Mouse (Mus musculus): ENCODE results near the gene Nsmce1. TPM values are rescaled to one million over a fixed set of nuclear protein-coding genes. Genes with fewer than 3 reads are reported as not detected.
A peak's percentile ranks its signal among the peaks of the same experiment; 100 is the strongest.

Nsmce1 gene
- polyA plus RNA-seq, 1 experiment from 2014 or later = 115 TPM

DNA sequence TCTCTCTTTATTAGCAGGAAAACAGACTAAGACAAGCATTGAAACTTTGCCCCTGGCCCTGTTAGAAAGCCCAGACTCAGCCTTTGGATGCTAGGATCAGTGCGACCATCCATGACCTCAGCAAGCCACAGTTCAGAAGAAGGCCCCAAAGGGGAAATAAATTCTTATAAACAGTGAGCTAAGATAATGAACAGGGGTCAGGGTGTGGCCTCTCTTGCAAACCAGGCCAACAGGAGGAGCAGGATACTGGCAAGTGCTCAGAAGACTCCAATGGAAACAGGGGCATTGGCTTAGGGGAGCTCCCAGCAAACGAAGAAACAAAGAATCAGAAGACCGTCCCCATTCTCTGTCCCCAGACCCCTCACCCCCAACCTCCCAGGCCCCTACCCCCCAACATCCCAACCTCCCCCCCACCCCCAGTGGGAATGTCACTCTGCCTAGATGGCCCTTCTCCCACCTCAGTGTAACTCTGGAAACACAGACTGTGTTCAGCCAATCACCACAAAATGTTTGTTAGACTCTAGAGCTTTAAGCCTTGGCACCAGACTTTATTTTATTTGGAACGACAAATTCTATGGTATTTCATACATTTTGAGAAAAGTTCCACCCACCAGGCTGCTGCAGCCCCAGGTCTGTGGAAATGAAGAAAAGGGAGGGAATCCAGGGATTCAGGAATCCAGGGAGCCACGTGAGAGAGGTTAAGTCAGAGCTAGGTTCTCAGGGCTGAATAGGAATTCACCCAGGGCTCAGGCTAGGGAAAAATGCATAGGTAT is 23.9 kb upstream of the Nsmce1 start:
- Histone ChIP-seq H3K27me3 (replicated peaks; ENCODE audit: control insufficient read depth, insufficient read depth, low read length) (no peaks in the 10 kb centered on the region), H3K4me3 (ENCODE audit: low read length) (no peak overlapping the region), H3K9ac (ENCODE audit: low read depth, low read length) (no peak overlapping the region), H3K9me3 (ENCODE audit: control insufficient read depth, low read length) (no peaks in the 10 kb centered on the region), H3K36me3 (ENCODE audit: control insufficient read depth, insufficient read depth, low read length) (no peaks in the 10 kb centered on the region), H3K27ac (ENCODE audit: low read length) (no peak overlapping the region), H3K4me1 (ENCODE audit: control insufficient read depth, insufficient read depth, low read length) (peaks cover 4% of the 10 kb centered on the region; the same call in 1 of the 2 replicates), H3K4me2 (ENCODE audit: low read depth, low read length) (no peak overlapping the region)
- 62% methylated on average over 5 of the region's 5 CpGs for WGBS
- ATAC-seq = peak; percentile 46; the same call in 1 of the 2 replicates

DNA sequence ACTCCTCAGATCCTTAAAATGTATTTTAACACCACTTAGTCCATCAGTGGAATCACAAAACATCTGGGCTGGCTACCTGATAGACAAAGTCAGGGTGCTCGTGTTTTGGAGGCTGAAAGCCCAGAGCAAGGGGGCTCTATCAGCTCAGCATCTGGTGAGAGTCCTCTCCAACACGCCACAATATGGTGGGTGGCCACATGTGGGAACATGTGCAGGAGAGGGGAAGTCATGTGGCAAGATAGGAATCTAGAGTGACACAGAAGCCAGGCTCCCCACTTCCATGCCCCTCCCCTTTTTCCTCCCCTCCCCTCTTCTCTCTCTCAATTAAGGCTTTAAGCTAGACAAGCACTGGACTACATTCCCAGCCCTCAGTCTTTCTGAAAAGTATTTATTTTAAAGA is 20.5 kb upstream of the Nsmce1 start:
- Histone ChIP-seq H3K9me3 (ENCODE audit: control insufficient read depth, low read length) (no peaks in the 10 kb centered on the region), H3K4me3 (ENCODE audit: low read length) (no peak overlapping the region), H3K27ac (ENCODE audit: low read length) (no peak overlapping the region), H3K27me3 (replicated peaks; ENCODE audit: control insufficient read depth, insufficient read depth, low read length) (no peaks in the 10 kb centered on the region), H3K4me2 (ENCODE audit: low read depth, low read length) (no peak overlapping the region), H3K9ac (ENCODE audit: low read depth, low read length) (no peak overlapping the region), H3K36me3 (ENCODE audit: control insufficient read depth, insufficient read depth, low read length) (no peaks in the 10 kb centered on the region), H3K4me1 (ENCODE audit: control insufficient read depth, insufficient read depth, low read length) (peaks cover 4% of the 10 kb centered on the region; the same call in 1 of the 2 replicates)
- 68% methylated on average over 2 of the region's 2 CpGs for WGBS
- ATAC-seq = no peak

DNA sequence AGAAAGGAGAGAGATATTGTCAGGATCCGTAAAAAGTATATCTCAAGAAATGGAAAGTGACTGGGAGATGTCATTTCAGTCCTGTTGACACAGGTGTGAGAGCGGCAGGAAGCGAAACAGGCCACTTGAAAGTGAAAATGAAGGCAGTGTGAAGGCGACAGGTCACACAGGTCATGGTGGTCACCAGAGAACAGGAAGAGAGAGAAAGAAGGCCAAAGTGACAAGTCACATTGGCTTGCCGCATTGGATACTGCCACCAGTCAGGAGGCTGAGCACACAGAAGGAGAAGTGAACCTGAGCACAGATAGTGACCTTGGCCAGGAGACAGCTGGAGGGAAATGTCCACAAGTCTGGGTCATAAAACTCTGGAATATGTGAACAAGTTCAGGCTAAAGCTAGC is 20.0 kb upstream of the Nsmce1 start:
- ATAC-seq = no peak
- Histone ChIP-seq H3K9me3 (ENCODE audit: control insufficient read depth, low read length) (no peaks in the 10 kb centered on the region), H3K4me1 (ENCODE audit: control insufficient read depth, insufficient read depth, low read length) (peaks cover 4% of the 10 kb centered on the region; the same call in 1 of the 2 replicates), H3K27me3 (replicated peaks; ENCODE audit: control insufficient read depth, insufficient read depth, low read length) (no peaks in the 10 kb centered on the region), H3K9ac (ENCODE audit: low read depth, low read length) (no peak overlapping the region), H3K27ac (ENCODE audit: low read length) (no peak overlapping the region), H3K4me2 (ENCODE audit: low read depth, low read length) (no peak overlapping the region), H3K36me3 (ENCODE audit: control insufficient read depth, insufficient read depth, low read length) (no peaks in the 10 kb centered on the region), H3K4me3 (ENCODE audit: low read length) (no peak overlapping the region)
- WGBS = 79% methylated on average over 5 of the region's 5 CpGs

DNA sequence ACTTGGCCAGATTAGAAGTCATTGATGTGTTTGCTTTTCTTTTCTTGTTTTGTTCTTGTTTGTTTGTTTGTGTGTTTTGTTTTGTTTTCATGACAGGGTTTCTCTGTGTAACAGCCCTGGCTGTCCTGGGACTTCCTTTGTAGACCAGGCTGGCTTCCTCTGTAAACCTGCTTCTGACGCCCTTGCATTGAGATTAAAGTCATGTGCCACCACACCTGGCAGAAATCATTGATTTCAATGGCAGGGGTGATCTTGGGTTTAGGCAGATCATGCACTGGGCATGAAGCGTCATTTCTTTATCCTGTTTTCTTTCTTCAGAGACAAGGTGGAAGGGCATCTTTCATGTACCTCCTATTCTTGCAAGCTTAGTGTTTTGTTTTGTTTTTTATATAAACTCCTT is 15.9 kb upstream of the Nsmce1 start:
- no peak for ATAC-seq
- Histone ChIP-seq H3K36me3 (ENCODE audit: control insufficient read depth, insufficient read depth, low read length) (no peaks in the 10 kb centered on the region), H3K27ac (ENCODE audit: low read length) (no peak overlapping the region), H3K4me3 (ENCODE audit: low read length) (no peak overlapping the region), H3K27me3 (replicated peaks; ENCODE audit: control insufficient read depth, insufficient read depth, low read length) (no peaks in the 10 kb centered on the region), H3K9me3 (ENCODE audit: control insufficient read depth, low read length) (no peaks in the 10 kb centered on the region), H3K4me2 (ENCODE audit: low read depth, low read length) (no peak overlapping the region), H3K4me1 (ENCODE audit: control insufficient read depth, insufficient read depth, low read length) (no peaks in the 10 kb centered on the region), H3K9ac (ENCODE audit: low read depth, low read length) (no peak overlapping the region)
- 85% methylated on average over 2 of the region's 2 CpGs for WGBS

DNA sequence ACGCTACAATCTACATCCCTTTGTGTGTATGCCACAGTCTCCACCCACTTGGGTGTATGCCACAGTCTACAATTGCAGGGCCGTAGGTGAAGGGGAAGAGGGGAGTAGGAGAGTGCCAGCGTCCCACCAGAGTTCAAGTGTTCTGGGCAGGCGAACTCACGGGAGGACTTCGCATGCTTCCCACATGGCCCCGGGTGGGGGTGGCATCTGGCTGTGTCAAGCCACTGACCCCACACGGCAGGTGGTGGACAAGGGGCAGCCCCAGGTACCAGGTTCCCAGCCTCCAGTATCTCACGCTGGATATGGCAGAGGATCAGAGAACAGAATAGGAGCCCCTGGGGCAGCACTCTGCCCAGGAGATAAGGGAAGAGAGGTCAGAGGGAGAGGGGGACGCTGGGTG is 14.2 kb upstream of the Nsmce1 start:
- WGBS = 81% methylated on average over 10 of the region's 10 CpGs
- Histone ChIP-seq H3K36me3 (ENCODE audit: control insufficient read depth, insufficient read depth, low read length) (no peaks in the 10 kb centered on the region), H3K4me3 (ENCODE audit: low read length) (no peak overlapping the region), H3K27me3 (replicated peaks; ENCODE audit: control insufficient read depth, insufficient read depth, low read length) (no peaks in the 10 kb centered on the region), H3K4me1 (ENCODE audit: control insufficient read depth, insufficient read depth, low read length) (0 out of 2 replicates have a peak, but pooled peaks cover under 1% of the 10 kb centered on the region), H3K9me3 (ENCODE audit: control insufficient read depth, low read length) (no peaks in the 10 kb centered on the region), H3K9ac (ENCODE audit: low read depth, low read length) (no peak overlapping the region), H3K4me2 (ENCODE audit: low read depth, low read length) (no peak overlapping the region), H3K27ac (ENCODE audit: low read length) (no peak overlapping the region)
- no peak for ATAC-seq

DNA sequence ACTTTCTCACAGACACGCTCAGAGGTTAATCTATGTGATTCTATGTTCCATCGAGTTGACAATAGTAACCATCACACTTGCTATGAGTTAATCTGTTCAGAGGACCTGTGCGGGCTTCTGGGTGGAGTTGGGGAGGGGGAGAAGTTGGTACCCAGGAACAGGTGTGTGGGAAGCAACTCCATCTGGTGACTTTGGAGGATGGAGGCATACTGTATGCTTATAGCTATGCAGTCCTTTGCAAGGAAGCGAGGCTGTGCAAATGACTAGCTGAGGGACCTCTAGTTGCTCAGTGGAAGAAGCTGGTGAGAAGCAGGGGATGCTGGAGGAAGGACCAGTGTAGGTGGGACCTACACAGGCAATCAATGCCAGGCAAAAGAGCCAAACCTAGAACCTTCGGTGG is 13.2 kb upstream of the Nsmce1 start:
- 91% methylated on average over 5 of the region's 5 CpGs for WGBS
- Histone ChIP-seq H3K4me1 (ENCODE audit: control insufficient read depth, insufficient read depth, low read length) (0 out of 2 replicates have a peak, but pooled peaks cover 4% of the 10 kb centered on the region), H3K27ac (ENCODE audit: low read length) (no peak overlapping the region), H3K9me3 (ENCODE audit: control insufficient read depth, low read length) (no peaks in the 10 kb centered on the region), H3K9ac (ENCODE audit: low read depth, low read length) (no peak overlapping the region), H3K27me3 (replicated peaks; ENCODE audit: control insufficient read depth, insufficient read depth, low read length) (no peaks in the 10 kb centered on the region), H3K4me3 (ENCODE audit: low read length) (no peak overlapping the region), H3K4me2 (ENCODE audit: low read depth, low read length) (no peak overlapping the region), H3K36me3 (ENCODE audit: control insufficient read depth, insufficient read depth, low read length) (no peaks in the 10 kb centered on the region)
- no peak for ATAC-seq

DNA sequence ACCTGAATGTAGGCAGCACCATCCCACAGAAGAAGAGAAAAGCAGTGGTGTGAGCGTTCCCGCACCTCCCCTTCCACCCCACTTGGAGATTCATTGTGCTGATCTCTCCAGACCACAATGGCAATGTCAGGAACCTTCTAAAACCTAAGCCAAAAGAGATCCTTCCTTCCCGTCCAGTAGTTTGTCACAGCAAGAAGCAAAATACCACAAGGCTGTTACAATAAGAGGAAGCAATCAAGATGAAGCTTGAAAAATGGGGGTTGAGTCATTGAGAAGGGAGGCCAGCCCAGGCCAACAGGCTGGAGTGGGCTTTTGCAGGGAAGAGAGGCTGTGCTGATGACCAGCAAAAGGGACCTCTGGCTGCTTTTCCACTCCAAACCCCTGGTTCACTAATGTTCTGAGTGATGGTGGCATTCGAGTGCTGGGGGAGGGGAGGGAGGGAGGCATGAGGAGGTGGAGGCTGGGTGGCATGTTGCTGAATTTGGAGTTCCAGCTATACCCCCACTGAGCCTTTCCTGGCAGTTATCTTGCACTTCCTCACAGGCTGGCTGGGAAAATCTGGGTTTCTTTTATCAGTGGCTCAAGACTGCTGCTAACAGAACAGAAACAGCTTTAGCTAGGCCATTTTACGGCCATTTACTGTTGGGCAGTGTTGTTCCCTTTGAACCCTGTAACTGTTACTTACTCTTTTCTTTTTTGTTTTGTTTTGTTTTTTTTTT is 12.1 kb upstream of the Nsmce1 start:
- H3K9ac ChIP-seq (ENCODE audit: low read depth, low read length) = no peak overlapping the region
- no peak overlapping the region for H3K27ac ChIP-seq (ENCODE audit: low read length)
- ATAC-seq = no peak
- no peaks in the 10 kb centered on the region for H3K36me3 ChIP-seq (ENCODE audit: control insufficient read depth, insufficient read depth, low read length)
- H3K4me2 ChIP-seq (ENCODE audit: low read depth, low read length) = no peak overlapping the region
- H3K4me1 ChIP-seq (ENCODE audit: control insufficient read depth, insufficient read depth, low read length) = 0 out of 2 replicates have a peak, but pooled peaks cover 4% of the 10 kb centered on the region
- no peaks in the 10 kb centered on the region for H3K9me3 ChIP-seq (ENCODE audit: control insufficient read depth, low read length)
- no peaks in the 10 kb centered on the region for H3K27me3 ChIP-seq (replicated peaks; ENCODE audit: control insufficient read depth, insufficient read depth, low read length)
- 84% methylated on average over 5 of the region's 5 CpGs for WGBS
- H3K4me3 ChIP-seq (ENCODE audit: low read length) = no peak overlapping the region

DNA sequence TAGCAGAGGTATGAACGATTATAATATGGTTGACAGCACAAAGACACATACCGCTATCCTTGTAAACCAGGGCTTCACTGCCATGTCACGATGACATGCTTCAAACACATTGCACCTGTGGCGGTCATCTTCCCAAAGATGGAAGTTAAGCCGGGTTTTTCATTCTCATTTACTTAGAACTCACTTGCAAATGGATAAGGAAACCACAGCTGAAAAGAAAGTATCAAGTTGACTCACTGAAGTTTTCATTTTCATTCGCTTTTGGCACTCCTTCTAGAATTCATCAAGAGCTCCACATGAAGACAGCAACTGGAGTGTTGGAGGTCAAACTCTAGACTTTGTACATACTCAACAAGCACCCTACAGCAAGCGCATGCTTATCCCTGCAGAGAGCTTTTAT is 9.5 kb upstream of the Nsmce1 start:
- Histone ChIP-seq H3K9me3 (ENCODE audit: control insufficient read depth, low read length) (no peaks in the 10 kb centered on the region), H3K4me1 (ENCODE audit: control insufficient read depth, insufficient read depth, low read length) (0 out of 2 replicates have a peak, but pooled peaks cover 4% of the 10 kb centered on the region), H3K4me3 (ENCODE audit: low read length) (no peak overlapping the region), H3K27me3 (replicated peaks; ENCODE audit: control insufficient read depth, insufficient read depth, low read length) (no peaks in the 10 kb centered on the region), H3K4me2 (ENCODE audit: low read depth, low read length) (no peak overlapping the region), H3K36me3 (ENCODE audit: control insufficient read depth, insufficient read depth, low read length) (no peaks in the 10 kb centered on the region), H3K9ac (ENCODE audit: low read depth, low read length) (no peak overlapping the region), H3K27ac (ENCODE audit: low read length) (no peak overlapping the region)
- ATAC-seq = no peak
- 91% methylated on average over 7 of the region's 7 CpGs for WGBS

DNA sequence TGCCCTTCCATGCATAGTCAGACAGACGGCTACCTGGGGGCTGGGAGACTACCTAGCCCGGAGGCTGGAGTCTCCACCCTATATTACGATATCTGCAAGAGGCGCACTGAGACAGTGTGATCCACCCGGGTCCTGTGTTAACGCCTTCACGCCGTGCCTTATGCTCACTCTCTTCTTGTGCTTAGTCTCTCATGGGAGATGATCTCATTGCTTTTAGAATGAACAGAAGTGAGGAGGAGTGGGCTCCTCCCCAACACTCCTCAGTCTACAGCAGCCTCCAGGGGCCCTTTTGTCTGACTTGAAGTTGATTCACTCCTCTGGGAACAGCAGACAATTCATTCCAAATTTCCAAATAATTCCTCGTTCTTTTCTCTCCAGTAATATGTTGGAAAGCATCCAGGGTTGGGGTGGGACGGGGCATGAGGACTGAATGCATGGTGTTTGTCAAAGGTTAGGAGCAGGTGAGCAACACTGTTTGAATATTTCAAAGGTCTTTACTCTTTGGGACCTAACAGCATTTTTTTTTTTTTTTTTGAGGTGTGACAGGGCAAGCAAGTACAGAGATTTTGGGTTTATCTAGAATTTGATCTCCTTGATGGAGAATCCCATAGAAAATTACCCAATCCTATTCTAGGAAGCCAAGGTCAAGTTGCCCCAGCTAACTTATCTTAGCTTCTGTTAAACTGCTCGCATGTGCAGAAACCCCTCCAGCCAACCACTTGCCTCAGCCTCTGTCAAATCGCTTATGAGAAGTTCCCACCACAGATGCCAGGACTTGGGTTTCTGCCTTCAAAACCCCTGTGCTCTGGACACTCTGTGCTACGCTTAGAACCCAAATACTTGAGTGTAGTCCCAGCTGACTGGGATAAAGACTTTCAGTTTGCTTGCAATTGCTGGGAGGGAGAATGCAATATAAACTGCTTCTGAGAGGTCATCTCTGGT is 8.8 kb upstream of the Nsmce1 start:
- Histone ChIP-seq H3K4me1 (ENCODE audit: control insufficient read depth, insufficient read depth, low read length) (0 out of 2 replicates have a peak, but pooled peaks cover 4% of the 10 kb centered on the region), H3K9me3 (ENCODE audit: control insufficient read depth, low read length) (no peaks in the 10 kb centered on the region), H3K27ac (ENCODE audit: low read length) (no peak overlapping the region; the same call in 1 of the 2 replicates), H3K4me2 (ENCODE audit: low read depth, low read length) (no peak overlapping the region), H3K36me3 (ENCODE audit: control insufficient read depth, insufficient read depth, low read length) (no peaks in the 10 kb centered on the region), H3K27me3 (replicated peaks; ENCODE audit: control insufficient read depth, insufficient read depth, low read length) (no peaks in the 10 kb centered on the region), H3K9ac (ENCODE audit: low read depth, low read length) (no peak overlapping the region), H3K4me3 (ENCODE audit: low read length) (no peak overlapping the region)
- 63% methylated on average over 13 of the region's 13 CpGs for WGBS
- peak; percentile 49; the same call in 1 of the 2 replicates for ATAC-seq
